Mouse (Mus musculus): ENCODE results near the gene Gm10024.
A peak's percentile ranks its signal among the peaks of the same experiment; 100 is the strongest.
"Not testable (repeated sequence)": the region's sequence is repeated elsewhere in the genome, so short reads cannot be mapped to it uniquely, and the experiment has no call there.

The Gm10024 gene

GRCm38 (mm10) chr10:77738929-77739328, 27.7 kb downstream of the Gm10024 start:
- DNase-seq: no peak

GRCm38 (mm10) chr10:77741924-77742688, 30.8 kb downstream of the Gm10024 start, which contains the start of gene Gm18596:
Gene Gm18596 (minus strand): TSS chr10:77742638.
- not testable (repeated sequence) for DNase-seq

DNA sequence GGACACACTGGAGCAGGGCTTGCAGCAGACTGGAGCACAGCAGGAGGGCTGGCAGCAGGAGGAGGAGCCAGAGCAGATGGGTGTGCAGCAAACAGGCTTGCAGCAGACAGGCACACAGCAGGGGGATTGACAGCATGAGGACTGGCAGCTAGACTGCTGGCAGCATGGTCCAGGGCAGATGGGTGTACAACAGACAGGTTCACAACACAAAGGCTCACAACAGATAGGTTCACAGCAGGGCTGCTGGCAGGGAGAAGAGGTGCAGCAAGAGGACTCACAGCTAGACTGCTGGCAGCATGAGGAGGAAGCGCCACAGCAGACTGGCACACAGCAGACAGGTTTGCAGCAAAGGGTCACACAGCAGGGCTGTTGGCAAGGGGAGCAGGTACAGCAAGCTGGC, 39.4 kb downstream of the Gm10024 start:
- not testable (repeated sequence) for DNase-seq

DNA sequence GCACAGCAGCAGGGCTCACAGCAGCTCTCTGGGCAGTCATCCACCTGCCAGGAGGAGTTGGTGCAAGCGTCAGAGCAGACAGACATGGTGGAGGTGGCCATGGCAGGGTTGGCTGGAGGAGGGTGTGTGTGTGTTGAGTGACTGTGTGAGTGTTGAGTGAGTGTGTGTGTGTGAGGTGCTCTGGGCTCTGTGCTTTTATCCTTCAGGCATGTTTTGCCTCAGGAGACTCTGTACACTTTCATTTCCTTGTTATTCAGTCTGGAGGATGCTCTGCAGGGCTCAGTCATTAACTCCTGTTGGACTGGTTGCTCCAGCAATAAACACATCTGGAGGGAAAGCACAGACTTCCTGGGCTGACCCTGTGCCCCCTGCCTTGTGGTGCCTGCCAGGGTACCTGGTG, 40.0 kb downstream of the Gm10024 start, which contains the start of gene Gm9736:
Gene Gm9736, minus strand, starts transcription at position 101 of the 400 bp plus-strand sequence.
- DNase-seq: peak; percentile 84

DNA sequence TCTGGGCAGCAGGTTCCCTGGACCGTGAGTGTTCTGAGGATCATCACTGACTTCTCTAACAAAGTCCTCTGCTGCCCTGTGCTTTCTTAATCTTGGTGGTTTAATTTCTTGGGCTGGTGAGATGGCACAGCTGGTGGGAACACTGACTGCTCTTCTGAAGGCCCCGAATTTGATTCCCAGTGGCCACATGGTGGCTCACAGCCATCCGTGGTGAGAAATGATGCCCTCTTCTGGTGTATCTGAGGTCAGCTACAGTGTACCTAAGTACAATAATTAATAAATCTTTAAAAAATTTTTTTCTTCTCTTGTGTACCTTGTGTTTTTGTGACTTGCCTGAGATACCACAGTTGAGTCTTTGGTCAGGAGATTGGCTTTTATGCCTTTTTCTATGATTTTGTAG, 41.1 kb downstream of the Gm10024 start:
- DNase-seq: not testable (repeated sequence)

GRCm38 (mm10) chr10:77753448-77753847, 42.2 kb downstream of the Gm10024 start:
- DNase-seq: no peak

- peak; percentile 68 for DNase-seq
Measured at GRCm38 (mm10) chr10:77759582-77759981, 48.3 kb downstream of the Gm10024 start, which contains the start of gene Gm3233. Gene Gm3233 (minus strand): TSS chr10:77759682.

Data from heart, adult 11 months (tissue).